Mouse (Mus musculus) small intestine, adult 10 weeks (tissue): Measurements from ENCODE around the gene Tmem123. TPM values are rescaled to one million over a fixed set of nuclear protein-coding genes. Genes with fewer than 3 reads are reported as not detected.

Experiments
- polyA plus RNA-seq: library from polyadenylated mRNA; stranded (reverse); fragments of 350-450 nt; fragmentation: Illumina TruSeq; extraction: RNeasy Lipid Tissue Mini Kit (QIAGEN cat#74804); gene quantifications from one replicate; pipeline ENCODE4 v1.2.3, GENCODE M21; 2014; ENCODE audit warnings: low replicate concordance

Gene Tmem123
- polyA plus RNA-seq: 90.8 TPM

GRCm38 (mm10) chr9:7763614-7764300 lies at the start of gene Tmem123:
Gene Tmem123, plus strand, starts transcription at chr9:7764041.

DNA sequence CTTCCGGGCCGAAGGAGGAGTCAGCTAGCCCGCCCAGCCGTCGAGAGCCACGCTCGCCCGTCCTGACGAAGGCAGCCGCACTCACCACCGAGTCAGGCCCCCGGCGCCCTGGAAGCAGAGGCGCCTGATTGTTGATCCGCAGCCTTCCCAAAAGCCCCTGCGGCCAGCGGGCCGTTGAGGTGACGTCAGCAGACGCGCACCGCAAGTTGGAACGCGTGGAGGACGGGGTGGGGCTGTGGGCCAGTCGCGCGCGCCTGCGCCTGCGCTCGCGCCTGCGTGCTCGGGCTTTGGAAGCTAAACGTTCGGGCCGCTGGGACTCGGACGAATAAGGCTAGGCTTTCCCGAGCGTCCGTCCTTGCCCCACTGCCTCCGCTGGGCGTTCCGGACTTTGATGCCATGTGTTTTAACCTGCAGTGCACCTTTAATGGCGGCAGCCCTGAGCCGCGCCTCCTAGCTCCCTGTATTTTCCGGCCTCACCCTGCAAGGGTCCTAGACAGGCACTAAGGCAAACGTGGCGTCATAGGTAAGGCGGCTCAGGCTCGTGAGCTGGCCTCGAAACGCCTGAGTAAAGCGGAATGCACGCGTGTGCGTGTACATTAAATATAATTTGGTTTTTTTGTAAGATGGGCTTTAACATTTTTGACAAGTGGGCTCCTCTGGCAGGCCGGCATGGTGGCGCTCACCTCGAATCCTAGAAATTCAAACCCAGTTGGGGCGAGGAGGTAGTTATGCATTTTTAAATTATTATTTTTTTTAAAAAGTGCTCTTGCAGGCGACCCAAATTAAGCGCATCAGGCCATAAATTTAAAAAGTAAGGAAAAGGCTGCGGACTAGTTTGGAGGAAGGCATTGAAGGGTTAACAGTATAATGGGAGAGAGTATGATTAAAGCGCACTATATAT lies 73.3 kb downstream of the Tmem123 start, which contains the start of gene Birc2:
TSS of gene Birc2 (minus strand) at position 160 of the 901 bp plus-strand sequence.

Other genes starting within 250 kb of the Tmem123 start
- gene Mmp8, start 205.6 kb upstream of the Tmem123 start, polyA plus RNA-seq: not detected
- gene Mmp27, start 192.6 kb upstream of the Tmem123 start, polyA plus RNA-seq: not detected
- 0.89 TPM for gene Mmp20, start 135.8 kb upstream of the Tmem123 start, polyA plus RNA-seq
- gene Mmp7, start 72.0 kb upstream of the Tmem123 start, polyA plus RNA-seq: 78.9 TPM
- 111 TPM for gene Birc2, start 73.0 kb downstream of the Tmem123 start, polyA plus RNA-seq
- gene Birc3, start 109.1 kb downstream of the Tmem123 start, polyA plus RNA-seq: 65.3 TPM
- gene Yap1, start 240.6 kb downstream of the Tmem123 start, polyA plus RNA-seq: 56.5 TPM